Mouse (Mus musculus) liver, embryonic 15.5 days (tissue): ENCODE results near the gene 9230112D13Rik. TPM values are rescaled to one million over a fixed set of nuclear protein-coding genes. Genes with fewer than 3 reads are reported as not detected.

Experiments used
- ATAC-seq: fragments of 200-750 bp; cut with Nextera tagmentation; 2 replicates; pipeline ENCODE4 v1.8.0; 2017; ENCODE audit warnings: moderate number of reproducible peaks, mild to moderate bottlenecking, moderate library complexity; ENCODE audit not compliant: insufficient read depth
- H3K27ac ChIP-seq: fragments of 300-500 bp; sonication (generic); replicated peaks from 2 replicates; pipeline ENCODE4 v1.5.1; 2015; ENCODE audit warnings: mild to moderate bottlenecking, inconsistent platforms
- H3K27me3 ChIP-seq: fragments of 300-500 bp; sonication (generic); 2 replicates; pipeline ENCODE4 v1.6.1; 2015; ENCODE audit warnings: mild to moderate bottlenecking, inconsistent platforms
- H3K36me3 ChIP-seq: fragments of 300-500 bp; sonication (generic); replicated peaks from 2 replicates; pipeline ENCODE4 v1.6.1; 2015; ENCODE audit warnings: moderate library complexity, mild to moderate bottlenecking, inconsistent platforms
- H3K4me1 ChIP-seq: fragments of 300-500 bp; sonication (generic); replicated peaks from 2 replicates; pipeline ENCODE4 v1.6.1; 2015; ENCODE audit warnings: inconsistent platforms
- H3K4me2 ChIP-seq: fragments of 300-500 bp; sonication (generic); 2 replicates; pipeline ENCODE4 v1.6.1; 2015; ENCODE audit warnings: moderate library complexity, mild to moderate bottlenecking, inconsistent platforms
- H3K4me3 ChIP-seq: fragments of 300-500 bp; sonication (generic); replicated peaks from 2 replicates; pipeline ENCODE4 v1.5.1; 2015; ENCODE audit warnings: mild to moderate bottlenecking, inconsistent platforms
- H3K9ac ChIP-seq: fragments of 300-500 bp; sonication (generic); 2 replicates; pipeline ENCODE4 v1.6.1; 2015; ENCODE audit warnings: moderate library complexity, mild to moderate bottlenecking, inconsistent platforms
- H3K9me3 ChIP-seq: fragments of 300-500 bp; sonication (generic); replicated peaks from 2 replicates; pipeline ENCODE4 v1.6.1; 2016; ENCODE audit warnings: inconsistent platforms
- WGBS: fragments of 180-500 bp; shearing (Covaris S2); methylation state at CpG from one replicate; pipeline ENCODE4 v1.1.7; 2015; ENCODE audit warnings: mixed read lengths; ENCODE audit not compliant: insufficient replicate concordance; 5-methylcytosine and 5-hydroxymethylcytosine counted together
- polyA plus RNA-seq: library from polyadenylated mRNA; unstranded; fragments of >200 nt; fragmentation: Nextera tagmentation; extraction: Ambion mirVana; gene quantifications from 2 replicates; pipeline ENCODE4 v1.2.1, GENCODE M21; 2015

The 9230112D13Rik gene
- polyA plus RNA-seq, 1 experiment from 2014 or later, result not detected

- Histone ChIP-seq H3K4me2 (no peak overlapping the region), H3K9me3 (no peaks in the 10 kb centered on the region), H3K4me3 (no peak overlapping the region), H3K4me1 (no peaks in the 10 kb centered on the region), H3K27ac (no peak overlapping the region), H3K27me3 (peaks cover 55% of the 10 kb centered on the region), H3K36me3 (no peaks in the 10 kb centered on the region), H3K9ac (no peak overlapping the region)
- 63% methylated on average over 5 of the region's 5 CpGs for WGBS
- ATAC-seq, result no peak
Observed at GRCm38 (mm10) chr14:34541896-34542295, 19.3 kb upstream of the 9230112D13Rik start.

GRCm38 (mm10) chr14:34540685-34541162 lies 18.1 kb upstream of the 9230112D13Rik start:
- peaks cover 45% of the 10 kb centered on the region for H3K27me3 ChIP-seq
- H3K9me3 ChIP-seq, result no peaks in the 10 kb centered on the region
- H3K9ac ChIP-seq, result no peak overlapping the region
- WGBS, result 9% methylated on average over 17 of the region's 17 CpGs
- H3K4me2 ChIP-seq, result no peak overlapping the region
- no peaks in the 10 kb centered on the region for H3K36me3 ChIP-seq
- no peak overlapping the region for H3K27ac ChIP-seq
- H3K4me3 ChIP-seq, result no peak overlapping the region
- ATAC-seq, result no peak
- no peaks in the 10 kb centered on the region for H3K4me1 ChIP-seq

- Histone ChIP-seq H3K4me2 (peak overlapping the region; percentile 27), H3K4me1 (no peaks in the 10 kb centered on the region), H3K27ac (no peak overlapping the region), H3K9me3 (no peaks in the 10 kb centered on the region), H3K36me3 (no peaks in the 10 kb centered on the region), H3K27me3 (peaks cover 7% of the 10 kb centered on the region; the same call in 1 of the 2 replicates), H3K9ac (no peak overlapping the region), H3K4me3 (no peak overlapping the region)
- ATAC-seq, result no peak
- 41% methylated on average over 4 of the region's 4 CpGs for WGBS
Observed at GRCm38 (mm10) chr14:34535883-34536282, 13.3 kb upstream of the 9230112D13Rik start.

GRCm38 (mm10) chr14:34533537-34533936 lies 10.9 kb upstream of the 9230112D13Rik start:
- Histone ChIP-seq H3K9me3 (no peaks in the 10 kb centered on the region), H3K27me3 (peaks cover 5% of the 10 kb centered on the region; the same call in 1 of the 2 replicates), H3K4me2 (no peak overlapping the region), H3K36me3 (no peaks in the 10 kb centered on the region), H3K9ac (no peak overlapping the region), H3K4me3 (no peak overlapping the region), H3K27ac (no peak overlapping the region), H3K4me1 (no peaks in the 10 kb centered on the region)
- 48% methylated on average over 5 of the region's 5 CpGs for WGBS
- ATAC-seq, result no peak

GRCm38 (mm10) chr14:34532536-34532935 lies 9.9 kb upstream of the 9230112D13Rik start:
- Histone ChIP-seq H3K4me3 (no peak overlapping the region), H3K4me1 (no peaks in the 10 kb centered on the region), H3K9ac (no peak overlapping the region), H3K36me3 (no peaks in the 10 kb centered on the region), H3K9me3 (no peaks in the 10 kb centered on the region), H3K4me2 (no peak overlapping the region), H3K27me3 (peaks cover 10% of the 10 kb centered on the region; the same call in 1 of the 2 replicates), H3K27ac (no peak overlapping the region)
- 54% methylated on average over 6 of the region's 6 CpGs for WGBS
- no peak for ATAC-seq

GRCm38 (mm10) chr14:34528804-34529203 lies 6.2 kb upstream of the 9230112D13Rik start:
- no peak for ATAC-seq
- H3K9me3 ChIP-seq, result no peaks in the 10 kb centered on the region
- H3K4me2 ChIP-seq, result no peak overlapping the region
- no peaks in the 10 kb centered on the region for H3K4me1 ChIP-seq
- WGBS, result 56% methylated on average over 8 of the region's 8 CpGs
- no peak overlapping the region for H3K27ac ChIP-seq
- peaks cover 10% of the 10 kb centered on the region; the same call in 1 of the 2 replicates for H3K27me3 ChIP-seq
- no peak overlapping the region for H3K9ac ChIP-seq
- H3K36me3 ChIP-seq, result no peaks in the 10 kb centered on the region
- H3K4me3 ChIP-seq, result no peak overlapping the region

GRCm38 (mm10) chr14:34517959-34518544 lies 4.5 kb downstream of the 9230112D13Rik start:
- H3K9me3 ChIP-seq, result no peaks in the 10 kb centered on the region
- H3K4me1 ChIP-seq, result no peaks in the 10 kb centered on the region
- ATAC-seq, result no peak
- H3K27ac ChIP-seq, result no peak overlapping the region
- H3K4me3 ChIP-seq, result no peak overlapping the region
- H3K36me3 ChIP-seq, result no peaks in the 10 kb centered on the region
- peaks cover 15% of the 10 kb centered on the region; the same call in 1 of the 2 replicates for H3K27me3 ChIP-seq
- no peak overlapping the region for H3K9ac ChIP-seq
- 55% methylated on average over 8 of the region's 8 CpGs for WGBS
- H3K4me2 ChIP-seq, result no peak overlapping the region

- no peaks in the 10 kb centered on the region for H3K36me3 ChIP-seq
- no peak overlapping the region for H3K27ac ChIP-seq
- no peaks in the 10 kb centered on the region for H3K4me1 ChIP-seq
- 73% methylated on average over 10 of the region's 10 CpGs for WGBS
- no peak overlapping the region for H3K4me2 ChIP-seq
- no peak for ATAC-seq
- H3K27me3 ChIP-seq, result peaks cover 20% of the 10 kb centered on the region
- H3K4me3 ChIP-seq, result no peak overlapping the region
- no peaks in the 10 kb centered on the region for H3K9me3 ChIP-seq
- no peak overlapping the region for H3K9ac ChIP-seq
Observed at GRCm38 (mm10) chr14:34516960-34517577, 5.5 kb downstream of the 9230112D13Rik start.

GRCm38 (mm10) chr14:34515860-34516259 lies 6.7 kb downstream of the 9230112D13Rik start:
- Histone ChIP-seq H3K4me1 (no peaks in the 10 kb centered on the region), H3K4me2 (no peak overlapping the region), H3K9me3 (no peaks in the 10 kb centered on the region), H3K4me3 (no peak overlapping the region), H3K36me3 (no peaks in the 10 kb centered on the region), H3K9ac (no peak overlapping the region), H3K27me3 (peaks cover 24% of the 10 kb centered on the region), H3K27ac (no peak overlapping the region)
- 34% methylated on average over 5 of the region's 5 CpGs for WGBS
- ATAC-seq, result no peak

- Histone ChIP-seq H3K36me3 (no peaks in the 10 kb centered on the region), H3K4me2 (no peak overlapping the region), H3K4me3 (no peak overlapping the region), H3K9ac (no peak overlapping the region), H3K4me1 (0 out of 2 replicates have a peak, but pooled peaks cover under 1% of the 10 kb centered on the region), H3K27me3 (peaks cover 28% of the 10 kb centered on the region), H3K9me3 (no peaks in the 10 kb centered on the region), H3K27ac (no peak overlapping the region)
- ATAC-seq, result no peak
- whole genome bisulfite sequencing, result 24% methylated on average over 6 of the region's 6 CpGs
Observed at GRCm38 (mm10) chr14:34514120-34514519, 8.5 kb downstream of the 9230112D13Rik start.

GRCm38 (mm10) chr14:34512602-34513001 lies 10.0 kb downstream of the 9230112D13Rik start:
- H3K27ac ChIP-seq, result no peak overlapping the region
- no peak for ATAC-seq
- no peak overlapping the region for H3K4me2 ChIP-seq
- no peak overlapping the region for H3K4me3 ChIP-seq
- WGBS, result 43% methylated on average over 4 of the region's 4 CpGs
- H3K27me3 ChIP-seq, result peaks cover 34% of the 10 kb centered on the region
- H3K9ac ChIP-seq, result no peak overlapping the region
- no peaks in the 10 kb centered on the region for H3K9me3 ChIP-seq
- no peaks in the 10 kb centered on the region for H3K36me3 ChIP-seq
- H3K4me1 ChIP-seq, result peaks cover 11% of the 10 kb centered on the region
